Mouse (Mus musculus): ENCODE data around the gene Mbd6.

DNA sequence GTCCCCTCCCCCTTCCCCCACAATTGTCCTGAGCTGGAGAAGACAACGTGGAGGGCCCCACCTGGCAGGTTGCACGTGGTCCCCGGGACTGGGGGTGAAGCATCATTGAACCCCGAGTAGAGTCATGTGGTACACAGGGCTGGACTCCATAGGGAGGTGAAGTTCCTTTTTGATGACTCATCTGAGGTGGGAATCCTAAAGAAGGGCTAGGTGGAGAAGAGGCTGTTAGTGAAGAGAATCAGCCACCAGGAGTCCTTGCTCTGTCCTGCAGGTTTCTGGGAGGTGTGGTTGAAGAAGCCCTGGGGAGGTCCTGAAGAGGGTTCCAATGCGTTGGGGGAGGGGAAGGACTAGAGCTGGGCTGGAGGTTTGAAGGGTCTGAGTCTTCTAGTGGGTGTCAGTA, 48.1 kb upstream of the Mbd6 start:
- no peak for TF ChIP-seq POLR2A (IDR thresholded peaks at IDR 0.05; ENCODE audit: insufficient read depth, low read depth, low read length)
- no peak for TF ChIP-seq CTCF (IDR thresholded peaks at IDR 0.05)
- no peak for TF ChIP-seq EP300 (IDR thresholded peaks at IDR 0.05; ENCODE audit: insufficient read depth, low read depth, low read length)

Measured in heart, adult 2 months (tissue).